Mouse (Mus musculus): ENCODE measurements at regions not wholly inside any gene's neighbourhood (a gene's known extent, or its start where the extent isn't known, plus 50 kb on each side); places are given as distances from the start of the nearest gene placed in this dataset.

DNA sequence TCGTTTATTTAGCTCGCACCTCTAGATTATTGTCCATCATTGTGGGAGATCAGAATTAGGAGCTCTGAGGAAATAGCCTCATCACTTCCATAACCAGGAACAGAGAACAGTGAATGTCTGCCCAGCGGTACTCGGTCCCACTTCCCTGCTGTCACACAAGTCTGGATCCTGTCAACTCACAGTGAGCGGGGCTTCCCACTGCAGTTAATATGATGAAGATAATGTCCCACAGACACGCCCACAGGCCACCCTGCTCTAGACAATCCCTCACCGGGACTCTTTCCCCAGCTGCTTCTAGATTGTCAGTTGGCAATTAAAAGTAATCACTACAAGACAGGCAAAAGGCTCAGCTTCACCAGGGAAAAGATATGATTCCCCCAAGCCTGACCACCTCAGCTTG, 124.2 kb upstream of the Plekha5 start:
- DNase-seq = no peak

DNA sequence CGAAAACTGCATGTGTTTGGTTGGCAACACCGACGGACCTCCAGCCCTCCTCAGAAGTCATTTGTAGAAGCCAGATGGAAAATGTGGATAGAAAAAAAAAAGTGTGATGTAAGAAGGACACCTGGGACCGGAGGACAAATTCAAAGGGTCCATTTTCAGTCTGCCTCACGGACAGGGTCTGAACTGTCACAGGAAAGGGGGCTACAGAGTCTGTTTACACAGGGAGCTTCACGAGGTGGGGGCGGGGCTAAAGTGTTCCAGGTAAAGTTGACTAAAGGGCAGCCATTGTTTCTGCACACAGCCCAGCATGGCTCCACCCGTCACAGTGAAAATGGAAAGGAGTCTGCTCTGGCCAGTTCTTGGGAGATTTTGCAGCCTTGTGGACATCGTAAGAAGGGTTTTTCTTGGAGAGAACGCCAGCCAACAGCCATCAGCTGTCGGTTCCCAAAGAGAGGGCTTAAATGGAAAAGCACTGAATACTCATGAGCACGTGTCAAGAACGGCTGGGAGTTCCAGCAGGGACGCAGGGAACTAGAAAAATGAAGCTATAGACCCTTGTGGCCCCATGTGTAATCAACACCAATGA, 125.8 kb upstream of the Plekha5 start:
- no peak for DNase-seq

DNA sequence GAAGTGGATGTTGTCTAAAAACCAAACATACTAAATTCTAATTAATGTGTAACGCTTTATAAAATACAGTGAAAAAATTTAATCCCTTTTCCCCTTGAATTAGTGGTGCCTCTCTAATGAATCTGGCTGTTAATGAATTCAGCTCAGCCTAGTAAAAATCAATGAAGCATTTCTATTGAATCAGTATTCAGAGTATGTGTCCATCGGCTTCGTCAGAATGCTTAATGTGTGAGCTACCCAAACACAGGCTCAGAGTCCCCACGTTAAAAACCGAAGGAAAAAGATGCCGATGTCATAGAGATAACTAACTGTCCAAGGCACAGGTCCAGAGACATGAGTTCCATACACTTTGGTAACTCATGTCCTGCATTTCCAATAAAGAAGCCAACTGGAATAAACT, 126.3 kb upstream of the Plekha5 start:
- DNase-seq = no peak

DNA sequence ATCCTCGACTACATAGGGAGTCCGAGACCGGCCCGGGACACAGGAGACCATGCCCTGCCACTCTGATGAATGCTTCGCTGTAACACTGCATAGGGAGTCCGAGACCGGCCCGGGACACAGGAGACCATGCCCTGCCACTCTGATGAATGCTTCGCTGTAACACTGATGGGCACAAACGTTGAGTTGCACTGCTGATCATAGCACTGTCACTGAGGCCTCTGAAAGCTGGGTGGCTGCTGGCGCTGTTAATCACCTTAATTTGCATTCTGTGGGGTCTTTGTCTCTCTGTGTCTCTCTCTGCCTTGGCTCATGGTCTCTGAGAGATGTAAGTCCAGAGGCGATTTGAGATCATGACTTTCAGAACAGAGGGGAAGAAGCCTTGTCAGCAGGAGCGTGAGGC, 133.7 kb upstream of the Plekha5 start:
- DNase-seq = no peak

DNA sequence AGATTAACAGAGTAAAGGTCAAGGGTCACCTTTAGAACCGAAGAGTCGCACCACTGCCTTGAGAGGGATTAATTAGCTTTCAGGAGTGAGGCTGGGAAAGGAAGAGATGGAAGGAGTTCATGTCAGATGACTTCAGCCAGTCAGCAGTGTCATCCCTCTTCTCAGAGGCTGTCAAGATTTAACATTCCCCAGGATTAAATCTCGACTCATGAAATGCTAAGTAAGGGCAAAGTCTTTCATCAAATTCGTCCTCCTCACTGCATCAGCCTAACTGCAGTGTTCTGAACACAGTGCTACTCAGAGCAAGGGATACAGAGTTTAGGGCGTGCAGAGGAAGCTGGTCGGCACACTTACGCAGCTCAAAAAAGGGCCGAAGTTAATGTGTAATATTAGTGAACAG, 135.1 kb upstream of the Plekha5 start:
- DNase-seq = no peak

DNA sequence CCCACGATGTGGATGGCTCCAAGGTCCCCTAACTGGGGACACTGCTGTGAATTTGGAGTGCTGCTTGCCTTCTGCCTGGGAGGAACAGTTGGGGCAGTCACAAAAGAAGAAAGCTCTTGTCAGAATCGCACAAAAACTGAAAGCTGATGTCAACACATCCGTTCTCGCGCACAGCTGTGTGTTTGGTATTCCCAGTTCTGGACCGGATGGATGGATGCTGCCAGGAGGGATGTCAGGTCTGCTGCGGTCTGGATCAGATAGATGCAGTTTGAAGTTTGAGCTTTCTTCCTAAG, 141.6 kb upstream of the Plekha5 start:
- DNase-seq = no peak

DNA sequence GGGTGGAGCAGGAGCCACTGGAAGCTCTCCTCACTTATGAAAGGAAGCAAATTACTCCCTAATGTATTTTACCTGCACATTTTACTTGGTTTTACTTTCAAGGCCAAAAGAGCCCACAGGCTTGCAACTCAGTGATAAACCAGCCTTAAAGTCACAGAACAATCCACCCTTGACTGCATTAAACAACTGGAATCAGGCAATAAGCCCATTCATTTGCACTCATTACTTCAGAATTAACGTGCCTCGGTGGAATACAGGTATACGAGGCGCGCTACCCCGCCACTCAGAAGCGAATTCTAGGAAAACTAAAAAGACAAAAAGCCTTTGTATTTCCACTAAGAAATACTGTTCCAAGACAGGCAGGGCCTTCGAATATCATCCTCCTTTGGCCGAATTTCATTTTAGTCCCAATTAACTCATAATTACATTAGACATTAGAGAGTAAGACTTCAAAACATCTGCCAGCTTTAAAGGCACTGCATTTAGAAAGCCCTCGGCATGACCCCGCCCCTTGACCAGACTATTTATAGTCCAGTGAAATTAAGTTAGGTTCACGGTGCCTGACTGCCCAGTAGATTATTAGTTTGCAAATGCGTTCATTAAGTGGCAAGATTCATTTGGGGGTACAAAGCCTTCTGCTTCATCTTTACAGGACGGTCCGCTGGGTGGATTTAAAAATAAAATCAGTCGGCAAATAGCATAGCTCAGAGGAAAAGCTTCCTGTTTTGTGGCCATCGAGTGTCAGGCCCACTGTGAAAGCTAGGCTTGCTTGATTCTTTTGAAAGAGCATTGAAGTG, 142.2 kb upstream of the Plekha5 start:
- DNase-seq = no peak

DNA sequence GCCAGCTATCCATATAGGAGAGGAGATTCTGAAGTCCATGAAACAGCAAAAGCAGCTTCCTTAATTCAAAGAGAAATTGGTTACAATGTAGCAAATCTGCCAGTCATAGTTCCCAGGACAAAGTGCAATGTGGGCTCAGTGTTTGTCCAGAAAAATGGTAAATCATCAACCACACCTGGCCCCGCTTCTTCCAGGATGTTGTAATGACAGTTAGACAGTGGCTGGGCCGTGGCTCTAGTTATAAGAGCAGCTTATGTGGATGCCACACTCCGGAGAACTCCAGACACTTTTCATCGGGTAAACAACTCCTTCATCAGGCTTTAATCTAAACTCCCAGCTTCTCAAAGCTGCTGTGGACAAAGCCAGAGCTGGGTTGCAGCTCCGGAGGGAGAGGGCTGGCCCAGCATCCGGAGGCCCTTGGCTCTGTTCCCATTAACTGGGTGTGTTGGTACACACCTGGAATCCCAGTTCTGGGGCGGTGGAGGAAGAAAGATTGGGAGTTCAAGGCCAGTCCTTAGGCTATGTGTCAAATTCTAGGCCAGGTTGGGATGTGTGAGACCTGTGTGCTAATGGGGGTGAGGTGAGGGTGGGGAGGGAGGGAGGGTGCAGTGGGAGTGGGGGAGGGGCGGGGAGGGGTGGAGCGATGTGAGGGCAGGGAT, 142.9 kb upstream of the Plekha5 start:
- no peak for DNase-seq

DNA sequence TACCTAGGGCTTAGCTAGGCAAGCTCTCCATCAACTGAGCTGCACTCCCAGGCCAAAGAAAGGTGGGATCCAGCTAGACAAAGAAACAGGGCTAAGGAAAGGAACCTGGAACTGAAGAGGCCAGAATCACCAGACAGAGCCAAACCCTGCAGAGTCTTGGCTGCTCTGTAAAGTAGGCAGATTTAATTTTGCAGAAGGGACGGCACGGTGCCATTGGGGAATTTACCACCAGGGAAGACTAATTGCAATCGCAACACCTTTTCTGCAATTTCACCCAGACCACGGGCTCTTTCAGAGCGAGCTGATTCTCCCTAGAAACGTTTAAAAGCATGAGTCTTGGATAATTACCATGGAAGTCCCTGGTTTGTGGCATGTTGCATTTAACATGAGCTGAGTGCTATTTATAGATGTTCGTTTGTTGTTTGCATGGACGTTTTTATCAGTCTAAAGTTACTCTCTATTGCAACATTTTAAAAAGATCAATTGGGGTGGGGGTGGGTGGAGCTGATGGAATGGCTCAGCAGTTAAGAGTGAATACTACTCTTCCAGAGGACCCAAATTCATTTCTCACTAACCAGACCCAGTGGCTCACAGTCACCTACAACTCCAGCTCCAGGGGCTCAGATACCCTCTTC, 144.0 kb upstream of the Plekha5 start:
- no peak for DNase-seq

DNA sequence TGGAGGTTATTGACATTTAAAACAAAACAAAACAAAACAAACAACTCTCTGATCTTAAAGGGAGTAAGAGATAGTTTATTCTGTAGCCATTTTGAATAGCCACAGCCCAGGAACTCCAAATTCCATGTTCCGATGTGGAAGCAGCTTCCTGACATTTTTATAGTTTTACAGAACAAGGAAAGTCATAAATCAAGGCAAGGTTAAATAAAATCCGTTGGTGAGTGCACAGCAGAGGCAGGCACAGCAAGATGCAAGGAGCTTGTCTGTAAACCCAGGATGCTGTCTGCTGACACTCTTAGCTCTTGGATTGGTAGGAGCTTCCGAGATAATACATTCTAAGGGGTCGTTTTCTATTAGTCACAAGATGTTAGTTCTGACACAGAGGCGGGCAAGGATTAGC, 145.1 kb upstream of the Plekha5 start:
- DNase-seq = no peak

DNA sequence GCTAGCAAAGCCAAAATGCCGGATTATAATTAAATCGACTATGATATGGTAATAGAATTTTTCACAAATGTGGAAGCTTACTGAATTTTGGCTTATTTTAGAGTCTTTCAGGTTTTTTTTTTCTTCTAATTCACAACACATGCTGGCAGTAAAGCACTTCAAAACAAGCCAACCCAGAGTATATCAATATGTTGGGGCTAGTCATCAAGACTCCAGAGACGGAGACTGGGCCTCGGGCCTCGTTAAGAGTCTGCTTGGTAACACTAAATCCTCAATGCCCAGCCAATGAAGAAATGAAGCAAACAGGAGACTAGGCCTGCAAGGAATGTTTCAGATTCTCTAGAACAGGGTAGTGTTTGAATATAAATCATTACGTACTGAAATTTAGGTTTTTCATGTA, 153.3 kb upstream of the Plekha5 start:
- DNase-seq = no peak

DNA sequence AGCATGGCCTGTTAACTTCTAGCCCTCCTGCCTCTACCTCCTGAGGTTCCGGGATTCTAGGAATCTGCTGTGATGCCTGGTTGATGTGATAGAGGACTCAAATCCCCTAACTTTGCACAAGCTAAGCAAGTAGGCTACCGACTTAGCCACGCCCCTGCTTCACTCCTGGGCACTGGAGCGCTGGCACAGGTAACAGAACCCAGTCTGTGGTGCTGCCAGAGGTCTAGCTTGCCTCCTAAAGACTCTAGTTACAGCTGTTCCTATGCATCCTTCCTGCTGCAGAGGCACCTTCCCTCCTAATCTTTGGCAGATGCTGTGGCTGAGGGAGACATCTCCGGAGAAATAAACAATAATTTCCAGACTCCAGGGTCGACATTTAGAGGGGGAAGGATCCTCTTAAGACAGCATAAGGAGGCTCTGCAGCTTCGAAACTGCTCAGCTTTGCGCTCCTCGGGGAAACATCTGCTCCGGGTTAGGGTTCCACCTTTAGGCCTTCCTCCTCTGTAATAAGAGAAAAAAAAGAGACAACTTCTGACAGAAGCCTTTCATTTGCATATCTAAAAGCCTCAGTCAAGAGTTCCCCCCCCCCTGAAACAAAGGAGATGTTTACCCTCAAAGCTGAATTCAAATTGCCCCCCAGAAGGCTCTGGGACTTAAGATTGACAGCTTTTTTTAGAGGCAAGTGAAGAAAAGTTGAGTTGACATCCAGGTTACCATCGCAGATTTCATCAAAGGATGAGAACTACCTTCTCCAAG, 155.4 kb upstream of the Plekha5 start:
- DNase-seq = no peak

DNA sequence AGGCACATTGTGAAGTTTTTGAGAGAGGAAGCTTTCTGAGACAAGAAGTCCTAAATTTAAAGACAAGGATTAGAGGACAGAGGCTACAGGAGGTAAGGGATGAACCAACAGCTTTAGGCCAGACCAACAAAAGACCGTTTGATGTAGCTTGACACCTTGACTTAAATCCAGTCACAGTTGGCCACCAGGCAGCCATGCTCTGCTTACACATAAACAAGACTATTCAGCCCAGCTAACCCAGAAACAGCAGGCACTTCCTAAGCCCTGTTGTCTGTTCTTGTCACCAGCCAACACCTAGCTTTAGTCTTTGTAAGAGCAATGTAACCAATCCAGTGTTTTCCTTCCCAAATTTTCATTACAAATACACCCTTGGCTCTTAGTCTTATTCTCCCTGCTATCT, 159.9 kb upstream of the Plekha5 start:
- DNase-seq = no peak

DNA sequence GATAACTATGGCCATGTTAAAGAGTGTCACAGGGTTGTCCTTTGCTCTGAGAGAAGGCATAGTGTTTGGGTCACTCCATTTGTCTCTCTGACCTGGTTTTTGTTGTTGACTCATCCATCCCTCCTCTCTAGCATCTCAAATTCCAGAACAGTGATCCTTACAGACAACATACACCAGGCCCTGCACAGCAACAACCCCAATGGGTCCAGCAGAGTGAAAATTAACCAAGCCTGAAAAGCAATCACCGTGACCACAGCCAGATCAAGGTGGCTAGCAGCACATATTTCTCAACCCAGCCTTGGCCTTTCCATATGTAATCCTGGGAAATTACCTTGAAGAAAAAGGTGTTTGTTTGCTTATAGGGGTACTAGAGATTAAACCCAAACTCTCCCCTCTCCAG, 162.0 kb upstream of the Plekha5 start:
- no peak for DNase-seq

DNA sequence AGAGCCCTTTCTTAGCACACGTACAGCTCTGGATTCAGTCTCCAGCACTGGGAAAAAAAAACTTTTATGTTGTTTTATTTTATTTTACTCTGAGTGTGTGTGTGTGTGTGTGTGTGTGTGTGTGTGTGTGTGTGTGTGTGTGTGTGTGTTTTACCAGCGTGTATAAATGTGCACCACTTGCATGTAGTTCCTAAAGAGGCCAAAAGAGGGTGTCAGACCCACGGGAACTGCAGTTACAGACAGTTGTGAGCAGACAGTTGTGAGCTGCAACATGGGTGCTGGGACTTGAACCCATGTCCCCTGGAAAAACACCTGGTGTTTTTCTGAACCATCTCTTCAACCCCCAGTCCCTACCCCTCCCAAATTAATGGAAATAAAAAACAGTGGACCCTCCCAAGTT, 165.1 kb upstream of the Plekha5 start:
- DNase-seq = no peak

DNA sequence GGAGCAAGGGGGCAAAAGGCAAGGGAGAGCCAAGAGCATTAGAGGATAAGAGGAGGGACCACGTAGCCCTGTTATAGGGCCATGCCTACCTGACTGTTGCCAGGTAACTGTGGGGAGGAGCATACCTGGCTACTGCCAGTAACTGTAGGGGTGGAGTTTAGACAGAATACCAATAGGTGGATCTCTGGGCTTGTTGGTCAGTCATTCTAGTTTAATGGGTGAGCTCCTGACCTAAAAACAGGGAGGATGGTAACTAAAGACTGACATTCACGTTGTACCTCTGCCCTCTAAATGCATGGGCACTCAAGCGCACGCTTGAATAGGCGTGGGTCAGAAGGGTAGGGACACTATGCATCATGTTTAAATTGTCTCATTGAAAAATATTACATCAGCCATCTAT, 165.8 kb upstream of the Plekha5 start:
- DNase-seq = no peak

DNA sequence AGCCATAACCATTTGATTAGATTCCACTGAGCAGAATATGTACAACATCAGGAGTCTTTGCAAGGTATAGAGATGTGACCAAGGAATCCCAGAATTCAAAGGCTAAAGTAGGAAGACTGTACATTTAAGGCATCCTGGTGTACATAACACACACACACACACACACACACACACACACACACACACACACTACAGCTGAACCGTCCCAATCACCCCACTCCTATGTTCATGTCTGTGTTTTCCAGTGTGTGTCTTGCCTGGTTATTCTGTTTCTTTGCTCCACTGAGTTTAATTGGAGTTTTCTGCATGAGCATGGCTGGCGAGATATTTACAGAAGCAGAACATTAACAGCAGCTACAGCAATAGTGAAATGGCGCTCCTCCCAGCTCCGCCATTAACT, 172.3 kb upstream of the Plekha5 start:
- DNase-seq = no peak

DNA sequence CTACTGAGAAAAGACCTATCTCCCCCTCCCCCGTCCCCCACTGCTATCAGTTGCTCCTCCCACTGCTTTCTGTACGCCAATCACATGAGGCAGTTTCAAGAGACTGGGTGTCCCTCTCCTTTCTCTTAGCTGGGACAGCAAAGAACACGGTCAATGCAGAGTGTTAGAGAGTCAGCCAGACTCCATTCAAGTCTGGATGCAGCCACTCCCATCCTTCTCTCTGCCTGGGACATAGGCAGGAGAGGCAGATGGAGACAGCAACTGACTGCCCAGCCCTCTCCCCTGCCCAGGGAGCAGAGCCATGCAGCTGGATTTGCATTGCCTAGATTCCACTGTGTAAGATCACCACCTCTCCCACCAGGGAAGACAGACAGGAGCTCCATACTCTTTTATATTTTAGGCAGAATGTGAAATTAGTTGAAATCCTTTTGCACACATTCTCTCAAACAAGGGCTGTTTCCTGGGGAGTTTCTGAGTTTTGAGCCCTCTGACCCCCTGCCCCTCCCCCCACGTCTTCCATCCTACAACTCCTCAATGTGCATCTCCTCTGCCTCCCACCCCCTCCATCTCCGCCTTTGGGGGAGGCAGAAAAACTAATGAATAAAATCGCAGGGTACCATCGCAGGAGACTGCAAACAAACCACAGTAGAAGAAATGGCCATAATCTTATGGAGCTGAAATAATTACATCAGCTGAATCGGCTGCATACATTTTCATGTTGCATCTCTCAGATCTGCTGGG, 180.3 kb upstream of the Plekha5 start:
- DNase-seq = no peak

DNA sequence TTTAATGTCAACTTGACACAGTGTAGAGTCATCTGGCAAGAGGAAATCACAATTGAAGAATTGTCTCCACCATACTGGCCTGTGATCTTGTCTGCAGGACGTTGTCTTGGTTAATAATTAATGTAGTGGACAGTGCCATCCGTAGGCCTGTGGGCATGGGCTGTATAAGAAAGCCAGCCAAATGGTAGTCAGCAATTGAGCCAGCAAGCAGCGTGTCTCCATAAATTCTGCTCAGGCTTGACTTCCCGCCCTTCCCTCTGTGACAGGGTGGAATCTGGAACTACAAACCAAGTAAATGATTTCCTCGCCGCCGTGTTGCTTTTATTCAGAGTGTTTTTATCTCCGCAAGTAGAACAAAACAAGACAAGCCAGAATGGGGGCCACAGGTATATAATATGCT, 184.5 kb upstream of the Plekha5 start:
- DNase-seq = no peak

DNA sequence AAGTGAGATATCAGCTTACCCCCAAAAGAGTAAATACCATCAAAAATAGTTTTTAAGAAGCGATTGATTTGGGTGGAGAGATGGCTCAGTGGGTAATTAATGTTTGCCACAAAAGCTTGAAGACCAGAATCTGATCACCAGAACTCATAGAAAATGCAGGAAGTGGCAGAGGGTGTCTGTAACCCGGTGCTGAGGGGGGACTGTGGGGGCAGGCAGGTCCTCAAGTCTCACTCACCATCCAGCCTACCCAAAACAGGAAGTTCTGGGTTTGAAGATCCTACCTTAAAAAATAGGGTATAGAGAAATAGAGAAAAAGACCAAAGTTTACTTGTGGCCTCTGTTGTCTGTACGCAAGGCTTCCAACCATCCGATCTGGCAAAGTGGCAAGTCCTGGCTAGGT, 190.3 kb upstream of the Plcz1 start:
- DNase-seq = no peak

DNA sequence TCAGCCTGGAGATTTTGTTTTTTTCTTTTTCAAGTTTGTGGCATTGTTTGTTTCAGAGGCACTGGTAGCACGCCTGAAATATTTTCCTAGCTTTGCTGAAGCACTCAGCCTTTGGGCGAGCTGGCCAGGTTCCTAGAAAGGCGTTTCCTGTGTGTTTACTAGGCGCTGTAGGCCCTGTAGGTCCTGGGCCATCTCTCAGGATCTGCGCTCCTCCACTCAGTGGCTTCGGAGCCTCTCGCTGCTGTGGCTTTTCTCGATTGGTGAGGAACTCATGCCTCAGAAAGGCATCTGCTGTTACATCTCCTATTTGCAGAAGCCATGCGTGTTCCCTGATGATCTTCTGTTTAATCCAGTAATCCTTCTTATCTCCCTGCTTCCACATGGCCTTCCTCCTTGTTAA, 188.0 kb upstream of the Plcz1 start:
- no peak for DNase-seq

DNA sequence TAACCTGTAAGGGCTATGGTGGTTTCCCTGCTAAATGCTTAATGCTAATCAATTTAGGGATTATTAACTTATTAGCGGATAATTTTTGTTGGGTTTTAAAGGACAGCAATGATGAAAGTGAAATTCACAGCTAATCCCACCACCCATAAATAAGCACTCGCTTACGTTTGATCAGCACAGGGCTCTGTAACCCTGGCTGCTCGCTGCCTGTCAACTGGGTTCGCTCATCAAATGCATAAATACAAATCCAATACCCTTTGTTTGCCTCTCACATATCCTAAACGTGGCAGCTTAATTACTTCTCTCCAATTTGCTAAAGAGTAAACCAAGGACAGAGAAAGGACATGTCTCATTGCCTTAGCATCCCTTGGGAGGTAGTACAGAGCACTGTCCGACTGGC, 187.5 kb upstream of the Plcz1 start:
- DNase-seq = no peak

All from cerebellum, adult 11 months (tissue).